Mouse (Mus musculus) lung, postnatal 0 days (tissue): ENCODE measurements around the gene Serp1.

Experiments
- CTCF ChIP-seq: IDR thresholded peaks from 2 replicates; pipeline ENCODE4 v1.5.1; 2016; ENCODE audit warnings: antibody characterized with exemption, mild to moderate bottlenecking
- EP300 ChIP-seq: IDR thresholded peaks from 2 replicates; pipeline ENCODE4 v1.6.1; 2016; ENCODE audit warnings: antibody characterized with exemption, mild to moderate bottlenecking, control low read depth

GRCm38 (mm10) chr3:58525166-58525565 is 526 bp downstream of the Serp1 start:
- no peak for TF ChIP-seq CTCF
- TF ChIP-seq EP300: no peak
